Mouse (Mus musculus) megakaryocyte-erythroid progenitor cell, adult 5-6 weeks (primary cell): Measurements from ENCODE around the gene Paqr7. TPM values are rescaled to one million over a fixed set of nuclear protein-coding genes. Genes with fewer than 3 reads are reported as not detected.

Source experiments
- ATAC-seq: replicated peaks from 2 replicates; pipeline ENCODE4 v1.8.0; 2016; ENCODE audit warnings: mild to moderate bottlenecking, inconsistent platforms; ENCODE audit not compliant: severe bottlenecking, poor library complexity, low FRiP score, low TSS enrichment
- total RNA-seq, 2 experiments: library from RNA; stranded (forward) in 1 of 2; stranded (reverse) in 1 of 2; fragments of 200-1000, 215-1000 nt in 1 of 2; fragments of >200 nt in 1 of 2; fragmentation: Nextera tagmentation in 1 of 2; gene quantifications; 2 replicates each; pipeline ENCODE4 v1.2.3; 2014 to 2017

Paqr7 gene
- total RNA-seq, 2 experiments from 2014 or later = 0.47 to 0.66 TPM

DNA sequence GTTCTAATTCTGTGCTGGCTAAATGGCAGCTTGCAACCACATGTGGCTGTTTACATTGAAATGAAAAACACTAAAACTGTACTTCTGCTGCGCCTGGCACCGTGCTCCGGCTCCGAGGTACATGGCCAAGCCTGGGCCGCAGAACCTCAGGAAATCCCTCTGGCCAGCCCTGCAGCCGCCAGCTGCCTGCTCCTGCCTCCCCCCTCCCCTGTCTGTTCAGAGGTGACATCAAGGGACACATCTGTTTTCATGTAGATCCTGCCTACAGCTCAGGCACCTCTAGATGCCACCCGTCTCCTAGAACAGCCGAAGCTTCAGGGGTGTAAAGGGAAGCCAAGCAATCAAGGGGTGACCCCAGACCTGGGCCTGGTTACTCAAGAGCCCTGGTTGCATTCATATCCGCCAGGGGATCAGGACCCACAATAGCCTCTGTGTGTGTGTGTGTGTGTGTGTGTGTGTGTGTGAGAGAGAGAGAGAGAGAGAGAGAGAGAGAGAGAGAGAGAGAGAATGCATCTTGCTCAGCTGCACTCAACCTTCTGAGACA, 62.1 kb downstream of the Paqr7 start:
- ATAC-seq = no peak

DNA sequence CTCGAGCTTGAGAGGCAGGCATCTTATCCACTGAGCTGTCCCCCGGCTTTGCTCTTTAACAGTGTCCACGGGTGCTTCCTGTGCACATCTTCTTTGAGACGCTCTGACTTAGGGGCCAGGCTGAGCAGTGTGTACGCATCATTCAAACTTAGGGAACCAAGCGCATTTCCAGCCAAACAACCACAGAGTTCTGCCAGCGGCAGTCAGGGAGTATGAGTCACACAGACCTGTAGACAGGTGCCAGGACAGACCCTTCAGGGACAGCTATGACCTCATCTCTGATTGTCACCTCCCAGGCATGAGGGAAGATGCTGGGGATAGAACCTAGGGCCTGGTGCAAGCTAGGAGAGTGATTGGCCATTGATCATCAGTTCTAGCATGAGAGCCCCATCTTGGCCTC, 62.7 kb downstream of the Paqr7 start:
- ATAC-seq = no peak

Other genes with a start within 250 kb of the Paqr7 start
- gene Gm30191, start 249.8 kb upstream of the Paqr7 start, total RNA-seq (2014; fragmentation: Nextera tagmentation) = not detected in 2 replicates
- not detected in 2 replicates for gene Gm30191, start 249.8 kb upstream of the Paqr7 start, total RNA-seq (2017)
- not detected in 2 replicates for gene Grrp1, start 242.6 kb upstream of the Paqr7 start, total RNA-seq (2014; fragmentation: Nextera tagmentation)
- gene Grrp1, start 242.6 kb upstream of the Paqr7 start, total RNA-seq (2017) = 0.52 TPM in 1 of 2 replicates, not detected in the other
- 12.1 and 25.9 TPM in 2 replicates for gene Pdik1l, start 208.8 kb upstream of the Paqr7 start, total RNA-seq (2014; fragmentation: Nextera tagmentation)
- gene Pdik1l, start 208.8 kb upstream of the Paqr7 start, total RNA-seq (2017) = 26.8 and 33.9 TPM in 2 replicates
- not detected in 2 replicates for gene Trim63, start 181.6 kb upstream of the Paqr7 start, total RNA-seq (2014; fragmentation: Nextera tagmentation)
- gene Trim63, start 181.6 kb upstream of the Paqr7 start, total RNA-seq (2017) = not detected in 2 replicates
- gene Slc30a2, start 153.5 kb upstream of the Paqr7 start, total RNA-seq (2014; fragmentation: Nextera tagmentation) = not detected in 2 replicates
- not detected in 2 replicates for gene Slc30a2, start 153.5 kb upstream of the Paqr7 start, total RNA-seq (2017)
- gene Extl1, start 112.8 kb upstream of the Paqr7 start, total RNA-seq (2014; fragmentation: Nextera tagmentation) = not detected in 2 replicates
- gene Extl1, start 112.8 kb upstream of the Paqr7 start, total RNA-seq (2017) = not detected in 2 replicates
- 27.7 and 41.0 TPM in 2 replicates for gene Pafah2, start 100.4 kb upstream of the Paqr7 start, total RNA-seq (2014; fragmentation: Nextera tagmentation)
- gene Pafah2, start 100.4 kb upstream of the Paqr7 start, total RNA-seq (2017) = 18.2 and 24.1 TPM in 2 replicates
- 600 and 836 TPM in 2 replicates for gene Stmn1, start 28.4 kb upstream of the Paqr7 start, total RNA-seq (2014; fragmentation: Nextera tagmentation)
- gene Stmn1, start 28.4 kb upstream of the Paqr7 start, total RNA-seq (2017) = 1,250 and 1,264 TPM in 2 replicates
- gene Aunip, start 14.3 kb downstream of the Paqr7 start, total RNA-seq (2014; fragmentation: Nextera tagmentation) = 18.4 and 23.7 TPM in 2 replicates
- gene Aunip, start 14.3 kb downstream of the Paqr7 start, total RNA-seq (2017) = 34.6 and 45.8 TPM in 2 replicates
- gene Mtfr1l, start 38.7 kb downstream of the Paqr7 start, total RNA-seq (2014; fragmentation: Nextera tagmentation) = 76.1 and 80.1 TPM in 2 replicates
- 41.5 and 67.4 TPM in 2 replicates for gene Mtfr1l, start 38.7 kb downstream of the Paqr7 start, total RNA-seq (2017)
- 17.7 and 18.4 TPM in 2 replicates for gene Selenon, start 55.5 kb downstream of the Paqr7 start, total RNA-seq (2014; fragmentation: Nextera tagmentation)
- gene Selenon, start 55.5 kb downstream of the Paqr7 start, total RNA-seq (2017) = 1.6 and 3.6 TPM in 2 replicates
- gene Man1c1, start 207.6 kb downstream of the Paqr7 start, total RNA-seq (2014; fragmentation: Nextera tagmentation) = 0.49 and 0.59 TPM in 2 replicates
- gene Man1c1, start 207.6 kb downstream of the Paqr7 start, total RNA-seq (2017) = 0.53 TPM in 1 of 2 replicates, not detected in the other